Mouse (Mus musculus) C3H10T1/2 (cell line): Measurements from ENCODE around the gene Myl4. TPM values are rescaled to one million over a fixed set of nuclear protein-coding genes. Genes with fewer than 3 reads are reported as not detected.

Experiments used
- polyA plus RNA-seq, 2 experiments: library from polyadenylated mRNA; unstranded; fragments of >200 nt; fragmentation: generic; extraction: Trizol; gene quantifications; one replicate each; pipeline ENCODE4 v1.2.1; 2012; ENCODE audit warnings: missing spikeins in 2 of 2

Gene Myl4
- polyA plus RNA-seq: 10 to 100 TPM in 1 of 2 experiments, 1 to 10 TPM in 1; 7.4 to 12.1 TPM

DNA sequence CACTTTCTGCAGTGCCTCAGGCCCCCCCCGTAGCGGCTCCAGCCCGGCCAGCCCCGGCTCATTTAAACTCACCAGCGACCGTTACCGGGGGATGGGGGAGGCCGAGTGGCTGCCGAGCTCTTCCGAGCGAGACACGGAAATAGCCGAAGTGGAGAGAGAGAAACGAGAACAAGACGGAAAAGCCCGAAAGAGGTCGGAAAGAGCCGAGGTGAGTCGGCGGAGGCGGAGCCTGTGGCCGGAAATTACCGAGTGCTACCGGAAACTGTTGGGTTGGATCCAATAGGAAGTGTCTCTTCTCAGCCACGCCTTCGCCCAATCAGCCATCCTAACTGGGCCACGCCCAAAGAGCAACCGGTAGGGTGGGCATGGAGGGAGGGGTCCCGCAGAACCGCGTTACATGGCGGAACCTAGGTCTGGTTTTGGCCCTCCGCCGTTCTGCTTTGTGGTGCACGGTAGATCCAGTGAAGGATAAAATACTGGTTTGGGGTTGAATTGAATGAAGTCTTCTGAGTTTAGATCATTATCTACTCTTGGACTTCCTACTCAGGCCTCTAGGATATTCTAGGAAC is at the start of gene Myl4, which contains the start of gene Cdc27:
Myl4 (plus strand) TSS at position 258 of the 569 bp plus-strand sequence.
Cdc27 (minus strand) TSS at position 215 of the 569 bp plus-strand sequence.

DNA sequence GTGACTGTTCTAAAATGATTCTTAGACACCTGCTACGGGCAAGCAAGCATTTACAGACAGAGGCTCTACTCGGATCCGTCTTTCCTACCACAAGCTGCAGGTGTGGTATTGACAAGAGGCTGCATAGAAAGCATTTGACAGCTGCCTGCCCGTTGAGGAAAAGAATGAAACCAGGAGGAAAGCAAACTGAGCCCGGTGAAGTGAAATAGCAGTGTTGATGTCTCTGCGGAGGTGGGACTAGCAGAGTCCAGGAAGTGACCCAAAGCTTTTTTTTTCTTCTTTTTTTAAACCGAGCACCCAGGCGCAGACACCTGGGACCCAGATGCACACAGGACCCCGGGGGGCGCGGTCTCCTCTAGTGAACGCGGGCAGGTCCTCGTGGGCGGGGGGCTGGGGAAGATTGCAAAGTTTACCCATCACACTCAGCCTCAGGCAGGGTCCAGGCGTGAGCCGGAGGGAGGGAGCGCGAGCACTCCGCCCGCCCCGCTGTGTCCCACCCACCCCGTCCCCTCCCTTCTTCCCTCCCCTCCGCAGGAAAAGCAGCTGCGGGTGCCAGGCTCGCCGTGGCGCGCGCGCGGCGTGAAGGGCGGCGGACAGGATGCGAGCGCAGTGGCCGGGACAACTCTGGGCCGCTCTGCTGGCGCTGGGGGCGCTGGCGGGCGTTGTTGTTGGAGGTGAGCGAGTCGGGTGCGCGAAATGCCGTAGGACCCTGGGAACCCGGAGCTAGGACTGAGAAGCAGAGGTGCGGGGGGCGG is 57.2 kb downstream of the Myl4 start, which contains the start of gene Itgb3:
Itgb3 (plus strand) TSS at position 510 of the 755 bp plus-strand sequence.

Other genes starting within 250 kb of the Myl4 start
- gene Kansl1, start 81.8 kb upstream of the Myl4 start, polyA plus RNA-seq: 10 to 100 TPM in 1 of 2 experiments, 1 to 10 TPM in 1; 1.5 to 29.0 TPM
- 1 to 10 TPM in 1 of 2 experiments, under 1 TPM in 1; 0.73 to 5.9 TPM for gene Cdc27, start within 50 bp of the Myl4 start, polyA plus RNA-seq
- 1 to 10 TPM in 1 of 2 experiments, under 1 TPM in 1; 0.22 to 6.0 TPM for gene Itgb3, start 57.3 kb downstream of the Myl4 start, polyA plus RNA-seq
- gene Gm11639, start 135.0 kb downstream of the Myl4 start, polyA plus RNA-seq: under 1 TPM in 1 of 2 experiments, not detected in 1; under 0.01 TPM